Mouse (Mus musculus): ENCODE data around the gene Cacna1f. TPM values are rescaled to one million over a fixed set of nuclear protein-coding genes. Genes with fewer than 3 reads are reported as not detected.

Cacna1f gene
- total RNA-seq (2021) = under 1 TPM; 0.11 to 0.32 TPM

GRCm38 (mm10) chrX:7606783-7607182, at the start of gene Cacna1f:
Gene Cacna1f (plus strand): TSS chrX:7607083.
- intact Hi-C loops (cut with DNase I) = no loop called here
- DNase-seq (ENCODE audit: low spot score in 2 of 2) = no peak

GRCm38 (mm10) chrX:7563076-7563475, 43.8 kb upstream of the Cacna1f start:
- no peak for DNase-seq (ENCODE audit: low spot score in 2 of 2)
- intact Hi-C loops (cut with DNase I) = no loop called here

- intact Hi-C loops (cut with DNase I) = no loop called here
- DNase-seq (ENCODE audit: low spot score in 2 of 2) = no peak
These were observed 40.5 kb upstream of the Cacna1f start for GRCm38 (mm10) chrX:7566352-7566751.

DNA sequence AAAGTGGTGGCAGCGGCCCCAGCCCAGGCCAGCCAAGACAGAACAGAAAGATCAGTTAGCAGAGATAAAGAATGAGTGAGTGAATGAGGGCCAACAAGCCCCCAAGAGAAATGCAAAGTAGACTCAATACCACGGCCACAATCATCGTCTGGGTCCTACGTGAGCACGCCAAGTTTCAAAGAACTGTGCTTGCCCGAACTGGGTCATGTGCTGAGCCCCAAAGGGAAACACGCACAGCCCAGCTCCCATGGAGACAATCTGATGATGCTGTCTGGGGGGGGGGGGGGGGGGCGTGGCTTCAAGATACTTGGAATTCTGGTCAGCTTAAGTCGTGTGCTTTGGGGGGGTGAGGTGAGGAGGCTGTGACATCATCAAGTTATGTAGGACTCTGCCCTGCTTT, 39.4 kb upstream of the Cacna1f start:
- intact Hi-C loops (cut with DNase I) = no loop called here
- no peak for DNase-seq (ENCODE audit: low spot score in 2 of 2)

GRCm38 (mm10) chrX:7570481-7571175, 36.3 kb upstream of the Cacna1f start:
- intact Hi-C loops (cut with DNase I) = loop anchor here (5.0 kb wide), 1 partner anchor 72 kb away; no protein-coding TSS in a partner anchor
- DNase-seq (ENCODE audit: low spot score in 2 of 2) = no peak

DNA sequence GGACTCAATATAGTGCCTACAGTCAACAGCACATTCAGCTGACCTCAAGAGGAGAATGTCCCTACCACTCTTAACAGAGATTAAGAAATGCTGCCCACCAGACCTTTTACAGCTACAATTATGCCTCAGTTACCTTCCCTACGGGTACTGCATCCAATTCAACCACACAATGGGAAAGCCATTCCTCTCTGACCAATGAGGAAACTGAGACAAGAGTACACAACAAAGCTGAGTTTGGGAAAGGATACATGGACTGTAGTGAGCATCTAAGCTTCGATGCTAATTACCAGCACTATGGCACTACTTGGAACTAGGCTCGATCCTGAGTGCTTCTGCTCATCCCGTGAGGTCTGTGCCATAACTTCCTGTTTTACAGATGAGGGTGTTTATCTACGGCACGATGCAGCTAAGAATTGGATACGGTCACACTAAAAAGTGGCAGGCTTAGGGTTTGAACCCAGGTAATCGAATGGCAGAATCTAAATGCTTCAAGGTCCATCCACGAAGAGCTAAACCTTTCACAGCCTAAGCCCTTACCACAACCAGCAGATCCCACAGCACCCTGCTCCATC, 35.2 kb upstream of the Cacna1f start:
- DNase-seq (ENCODE audit: low spot score in 2 of 2) = no peak
- intact Hi-C loops (cut with DNase I) = loop anchor here (5.0 kb wide), 1 partner anchor 71 kb away; no protein-coding TSS in a partner anchor

DNA sequence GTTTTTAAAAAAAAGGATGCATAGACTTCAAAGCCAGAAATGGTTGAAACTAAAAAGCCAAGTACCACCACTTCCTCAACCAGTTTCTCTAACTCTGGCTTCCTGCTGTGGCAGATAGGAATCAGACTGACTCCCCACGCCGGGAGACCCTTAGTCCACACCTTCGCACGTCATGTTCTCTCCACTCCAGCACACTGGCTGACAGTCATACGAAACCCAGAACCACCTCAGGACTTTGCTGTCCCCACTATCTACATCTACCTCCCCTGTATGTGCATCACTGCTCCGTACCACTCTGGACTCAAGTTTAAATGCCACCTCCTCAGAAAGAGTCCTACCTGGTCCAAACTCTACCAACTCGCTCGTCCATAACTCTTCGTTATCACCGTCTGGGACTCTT, 34.4 kb upstream of the Cacna1f start:
- intact Hi-C loops (cut with DNase I) = loop anchor here (5.0 kb wide), 1 partner anchor 70 kb away; no protein-coding TSS in a partner anchor
- no peak for DNase-seq (ENCODE audit: low spot score in 2 of 2)

GRCm38 (mm10) chrX:7573176-7574086, 33.5 kb upstream of the Cacna1f start, which contains the start of gene Foxp3:
Gene Foxp3 (plus strand): TSS chrX:7573644.
- peak; percentile 54 to 59 for DNase-seq (ENCODE audit: low spot score in 2 of 2)
- intact Hi-C loops (cut with DNase I) = loop anchor here (5.0 kb wide), 1 partner anchor 69 kb away; no protein-coding TSS in a partner anchor

- DNase-seq (ENCODE audit: low spot score in 2 of 2) = peak; percentile 90 to 95
- intact Hi-C loops (cut with DNase I) = loop anchor here (5.0 kb wide), 1 partner anchor 68 kb away; no protein-coding TSS in a partner anchor
These were observed 32.6 kb upstream of the Cacna1f start, which contains the start of gene Ppp1r3f for GRCm38 (mm10) chrX:7574087-7574884. Gene Ppp1r3f (minus strand): TSS chrX:7574283.

DNA sequence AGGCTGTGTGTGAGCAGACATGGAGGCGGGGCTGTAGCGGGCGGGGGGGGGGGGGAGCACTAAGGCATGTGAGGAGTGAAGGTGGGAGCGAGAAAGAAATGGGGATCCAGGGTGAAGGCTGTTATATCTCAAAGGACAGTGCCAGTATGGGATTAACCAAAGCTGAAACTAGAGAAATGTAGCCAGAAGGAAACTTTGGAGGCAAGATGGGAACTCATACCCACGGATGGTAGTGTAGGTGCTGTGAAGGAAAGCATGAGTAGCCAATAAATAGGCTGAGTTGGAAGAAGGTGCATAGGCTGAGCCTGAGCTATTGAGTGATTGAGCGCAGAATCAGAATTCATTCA, 32.0 kb upstream of the Cacna1f start:
- intact Hi-C loops (cut with DNase I) = loop anchor here (5.0 kb wide), 1 partner anchor 67 kb away; no protein-coding TSS in a partner anchor

GRCm38 (mm10) chrX:7581151-7581550, 25.7 kb upstream of the Cacna1f start:
- DNase-seq (ENCODE audit: low spot score in 2 of 2) = peak in 1 of 2 experiments; percentile 15
- intact Hi-C loops (cut with DNase I) = no loop called here

More for the DNA sequence above, 32.0 kb upstream of the Cacna1f start:
- DNase-seq (ENCODE audit: low spot score in 2 of 2) = no peak

DNA sequence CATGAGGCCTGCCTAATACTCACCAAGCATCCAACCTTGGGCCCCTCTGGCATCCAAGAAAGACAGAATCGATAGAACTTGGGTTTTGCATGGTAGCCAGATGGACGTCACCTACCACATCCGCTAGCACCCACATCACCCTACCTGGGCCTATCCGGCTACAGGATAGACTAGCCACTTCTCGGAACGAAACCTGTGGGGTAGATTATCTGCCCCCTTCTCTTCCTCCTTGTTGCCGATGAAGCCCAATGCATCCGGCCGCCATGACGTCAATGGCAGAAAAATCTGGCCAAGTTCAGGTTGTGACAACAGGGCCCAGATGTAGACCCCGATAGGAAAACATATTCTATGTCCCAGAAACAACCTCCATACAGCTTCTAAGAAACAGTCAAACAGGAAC, 23.0 kb upstream of the Cacna1f start:
- intact Hi-C loops (cut with DNase I) = no loop called here
- DNase-seq (ENCODE audit: low spot score in 2 of 2) = no peak

GRCm38 (mm10) chrX:7586356-7586755, 20.5 kb upstream of the Cacna1f start:
- no peak for DNase-seq (ENCODE audit: low spot score in 2 of 2)
- intact Hi-C loops (cut with DNase I) = no loop called here

- intact Hi-C loops (cut with DNase I) = no loop called here
- DNase-seq (ENCODE audit: low spot score in 2 of 2) = no peak
These were observed 11.5 kb upstream of the Cacna1f start for GRCm38 (mm10) chrX:7595371-7595770.

DNA sequence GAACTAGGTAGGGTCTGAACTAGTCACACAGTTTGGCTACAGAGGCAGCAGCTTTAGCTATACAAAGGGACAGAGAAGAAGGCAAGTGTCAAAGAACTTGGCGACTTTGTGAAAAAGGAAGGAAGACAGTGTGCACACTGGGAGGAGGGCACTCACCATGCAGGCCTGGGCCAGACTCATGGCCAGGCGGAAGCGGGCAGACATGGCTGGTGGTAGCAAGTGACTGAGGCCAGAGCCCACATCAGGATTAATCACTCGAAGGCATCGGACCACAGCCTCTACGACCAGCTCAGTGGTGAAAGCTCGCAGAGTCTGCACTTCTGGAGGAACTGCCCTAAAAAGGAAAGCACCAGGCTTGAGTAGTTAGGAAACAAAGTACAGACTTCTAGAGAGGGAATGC, 2.9 kb upstream of the Cacna1f start:
- DNase-seq (ENCODE audit: low spot score in 2 of 2) = no peak

GRCm38 (mm10) chrX:7604879-7605574, 1.9 kb upstream of the Cacna1f start, which contains the start of gene Ccdc22:
Gene Ccdc22 (minus strand): TSS chrX:7605517.
- peak; percentile 80 to 82 for DNase-seq (ENCODE audit: low spot score in 2 of 2)
- intact Hi-C loops (cut with DNase I) = no loop called here

More for the DNA sequence above, 2.9 kb upstream of the Cacna1f start:
- intact Hi-C loops (cut with DNase I) = no loop called here

DNA sequence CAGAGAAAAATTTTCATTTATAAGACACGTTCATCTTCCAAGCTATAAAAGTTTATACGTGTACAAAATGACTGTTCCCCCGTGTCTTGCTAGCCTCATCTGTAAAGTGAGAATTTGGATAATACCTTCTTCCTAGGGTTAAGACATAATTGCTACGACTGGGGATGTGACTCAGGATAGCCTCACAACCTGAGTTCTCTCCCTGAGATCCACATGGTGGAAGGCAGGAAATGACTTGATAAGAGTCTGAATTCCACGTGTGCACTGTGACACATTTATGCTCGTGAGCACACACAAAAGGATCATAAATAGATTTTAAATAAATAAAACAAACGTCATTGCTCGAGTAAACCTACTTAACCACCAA, 1.3 kb upstream of the Cacna1f start:
- intact Hi-C loops (cut with DNase I) = no loop called here
- DNase-seq (ENCODE audit: low spot score in 2 of 2) = no peak

GRCm38 (mm10) chrX:7610035-7610434, 3.2 kb downstream of the Cacna1f start:
- peak in 1 of 2 experiments; percentile 9 for DNase-seq (ENCODE audit: low spot score in 2 of 2)

More at GRCm38 (mm10) chrX:7610035-7610434, 3.2 kb downstream of the Cacna1f start:
- intact Hi-C loops (cut with DNase I) = loop anchor here (2.0 kb wide), 1 partner anchor 29 kb away; the partner anchor contains the start of gene Syp

Data from left cerebral cortex, postnatal 36 days (tissue).